8 mouse cellular contexts compared by ENCODE assay signal in the genomic region with DNA sequence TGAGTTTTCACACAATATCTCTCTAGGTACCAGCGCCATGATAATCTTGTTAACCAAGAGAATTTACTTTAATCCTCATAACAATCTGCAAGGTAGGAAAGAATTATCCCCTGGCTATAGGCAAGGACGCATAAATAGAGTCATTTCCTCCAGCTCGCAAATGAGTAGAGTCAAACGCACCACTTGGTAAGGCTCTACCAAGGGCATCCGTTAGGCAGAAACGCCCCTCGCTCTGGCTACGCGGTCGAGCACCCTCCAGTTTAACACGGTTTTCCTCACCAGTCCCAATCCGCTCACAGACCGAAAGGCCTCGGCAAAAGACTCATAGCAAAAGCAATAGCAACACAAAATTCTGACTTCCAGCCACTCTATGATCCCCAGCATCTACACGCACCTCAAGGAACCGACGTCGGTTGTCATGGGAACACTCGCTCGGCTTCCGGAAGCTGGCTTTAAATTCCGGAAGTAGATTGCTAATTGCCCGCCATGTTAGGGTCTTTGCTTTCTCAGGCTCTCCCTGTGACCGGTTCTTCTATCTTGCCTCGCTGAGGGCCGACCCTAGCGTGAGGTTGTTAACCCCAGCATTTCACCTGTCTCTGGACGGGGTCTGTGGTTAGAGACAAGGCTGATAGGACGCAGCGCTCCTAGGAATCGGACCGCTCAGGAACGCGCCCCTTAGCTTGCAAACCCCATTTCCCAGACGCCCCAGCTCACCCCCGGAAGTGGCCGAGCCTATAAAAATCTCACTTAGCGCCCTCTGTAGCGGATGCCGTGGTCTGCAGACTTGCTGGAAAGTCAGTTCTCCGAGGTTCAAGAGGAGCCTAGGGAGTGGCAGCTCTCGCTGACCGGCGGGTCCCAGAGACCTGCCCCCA. TPM values are rescaled to one million over a fixed set of nuclear protein-coding genes. Genes with fewer than 3 reads are reported as not detected.
A peak's percentile ranks its signal among the peaks of the same experiment; 100 is the strongest.
DNase-seq lines count a peak whose midpoint lies in the region; ATAC-seq lines count a peak whose summit lies in the region.

A gene (plus strand): TSS at position 483 of the 872 bp plus-strand sequence.
A gene (minus strand): TSS at position 673 of the 872 bp plus-strand sequence.

- peak; percentile 98 for ATAC-seq in hindbrain, embryonic 16.5 days

- peak within 1 kb of the TSS; percentile 93 for H3K27ac ChIP-seq in hindbrain, embryonic 16.5 days (ENCODE audit: low read depth, low read length)
- peak within 1 kb of the TSS; percentile 86 for H3K27ac ChIP-seq in macrophage

- peak; percentile 79 for DNase-seq in WW6 (ENCODE audit: low read depth, low spot score)
- DNase-seq in cerebellum, postnatal 4 days (ENCODE audit: low spot score in 2 of 2) = peak; percentile 83 to 89
- DNase-seq in gastrocnemius, adult 18-20 months (ENCODE audit: low spot score) = peak; percentile 94
- peak; percentile 89 to 91 for DNase-seq in left cerebral cortex, adult 18-20 months (ENCODE audit: low spot score in 2 of 2)
- peak; percentile 95 for DNase-seq in right cerebral cortex, adult 18-20 months
- DNase-seq in urinary bladder, postnatal 10 days (ENCODE audit: low spot score) = peak; percentile 62

- under 1% methylated on average over 44 of the region's 44 CpGs for WGBS in hindbrain, embryonic 16.5 days
- WGBS in macrophage (ENCODE audit: missing documents) = under 1% methylated on average over 42 of the region's 44 CpGs

- peak within 1 kb of the TSS; percentile 78 for H3K9ac ChIP-seq in hindbrain, embryonic 16.5 days (ENCODE audit: low read depth, low read length)

- H3K4me2 ChIP-seq in hindbrain, embryonic 16.5 days (ENCODE audit: low read length) = peak within 1 kb of the TSS; percentile 77

- no peaks in the 10 kb centered on the region for H3K9me3 ChIP-seq in hindbrain, embryonic 16.5 days (ENCODE audit: control insufficient read depth, low read length)

- peak within 1 kb of the TSS; percentile 70 for H3K4me3 ChIP-seq in hindbrain, embryonic 16.5 days (ENCODE audit: low read length)
- H3K4me3 ChIP-seq in macrophage (ENCODE audit: inconsistent target) = peak within 1 kb of the TSS; percentile 83

- H3K79me2 ChIP-seq in macrophage (ENCODE audit: inconsistent target) = peaks cover 16% of the 10 kb centered on the region; the same call in 1 of the 2 replicates

- peaks cover 12% of the 10 kb centered on the region for H3K36me3 ChIP-seq in hindbrain, embryonic 16.5 days (ENCODE audit: control insufficient read depth, insufficient read depth, low read length)
- peaks cover 13% of the 10 kb centered on the region; the same call in 1 of the 2 replicates for H3K36me3 ChIP-seq in macrophage (ENCODE audit: inconsistent target)

- peaks cover 15% of the 10 kb centered on the region for H3K4me1 ChIP-seq in hindbrain, embryonic 16.5 days (ENCODE audit: control insufficient read depth, insufficient read depth, low read depth, low read length)

- no peaks in the 10 kb centered on the region for H3K27me3 ChIP-seq in hindbrain, embryonic 16.5 days (replicated peaks; ENCODE audit: control insufficient read depth, insufficient read depth, low read length)

RNA-seq across cellular contexts. Expression of the first gene that starts in this region (rescaled TPM):
- 1 to 10 TPM; 5.5 to 6.6 TPM for total RNA-seq in gastrocnemius, adult 18-20 months (2021)
- 22.1 and 22.4 TPM in 2 replicates for polyA plus RNA-seq in hindbrain, embryonic 16.5 days (2015; fragmentation: Nextera tagmentation; extraction: Ambion mirVana)
- total RNA-seq in left cerebral cortex, adult 18-20 months (2021) = 10 to 100 TPM in 1 of 2 experiments, 1 to 10 TPM in 1; 9.4 to 10.8 TPM
- 10 to 100 TPM in 22 of 26 experiments, 1 to 10 TPM in 4; 7.4 to 39.2 (median 21.8) TPM for total RNA-seq in macrophage (2018; cell fraction: chromatin; rRNA removed)
- 10 to 100 TPM; 21.6 to 39.8 (median 31.1) TPM for total RNA-seq in macrophage (2018; cell fraction: cytosol; rRNA removed)
- 10 to 100 TPM; 14.6 to 72.8 (median 48.9) TPM for total RNA-seq in macrophage (2018; cell fraction: nucleus; rRNA removed)
- 12.4 to 32.0 TPM (median 13.9 TPM) in 3 replicates for polyA plus RNA-seq in macrophage (2018)

RNA-seq across cellular contexts. Expression of the second gene that starts in this region (rescaled TPM):
- 1 to 10 TPM in 1 of 2 experiments, under 1 TPM in 1; 0.87 to 1.0 TPM for total RNA-seq in gastrocnemius, adult 18-20 months (2021)
- 36.2 and 41.4 TPM in 2 replicates for polyA plus RNA-seq in hindbrain, embryonic 16.5 days (2015; fragmentation: Nextera tagmentation; extraction: Ambion mirVana)
- 10 to 100 TPM; 11.0 to 12.3 TPM for total RNA-seq in left cerebral cortex, adult 18-20 months (2021)
- 10 to 100 TPM in 1 of 26 experiments, 1 to 10 TPM in 25; 1.0 to 10.7 (median 3.8) TPM for total RNA-seq in macrophage (2018; cell fraction: chromatin; rRNA removed)
- 1 to 10 TPM; 2.4 to 7.7 (median 5.4) TPM for total RNA-seq in macrophage (2018; cell fraction: cytosol; rRNA removed)
- 1 to 10 TPM; 1.3 to 9.2 (median 5.3) TPM for total RNA-seq in macrophage (2018; cell fraction: nucleus; rRNA removed)
- 3.3 to 5.6 TPM (median 3.4 TPM) in 3 replicates for polyA plus RNA-seq in macrophage (2018)

Comparison
In these comparisons a context has a peak if more than half of its experiments do, and no peak if none do; other contexts are left out.
1. Peak in every context shown above with its lines: DNase-seq, ATAC-seq, H3K4me3 ChIP-seq and H3K27ac ChIP-seq.
2. RNA of the second gene that starts in this region (total RNA-seq): 11.0 to 12.3 TPM in left cerebral cortex, adult 18-20 months; 0.87 to 1.0 TPM in gastrocnemius, adult 18-20 months; every median in the first group is over 4 times any median in the second.